Mouse (Mus musculus) liver, adult 2 months (tissue): ENCODE measurements at regions not wholly inside any gene's neighbourhood (a gene's known extent, or its start where the extent isn't known, plus 50 kb on each side); places are given as distances from the start of the nearest gene placed in this dataset.

Experiments used
- DNase-seq: peaks from one replicate; pipeline ENCODE4 v3.0.0-alpha.2; 2011; ENCODE audit warnings: low read depth, low spot score; ENCODE audit errors: extremely low read depth
- H3K27ac ChIP-seq: fragments of 200-500 bp; replicated peaks from 2 replicates; pipeline ENCODE4 v1.5.1; 2012; ENCODE audit warnings: low read depth, mild to moderate bottlenecking, control low read depth, inconsistent platforms, low read length; ENCODE audit not compliant: insufficient read depth
- H3K27me3 ChIP-seq: fragments of 200-500 bp; 2 replicates; pipeline ENCODE4 v1.6.1; 2012; ENCODE audit warnings: mild to moderate bottlenecking, moderate library complexity, low read length, inconsistent platforms; ENCODE audit not compliant: control insufficient read depth, insufficient read depth
- H3K36me3 ChIP-seq: fragments of 200-500 bp; 2 replicates; pipeline ENCODE4 v1.6.1; 2012; ENCODE audit warnings: low read length, inconsistent platforms; ENCODE audit not compliant: control insufficient read depth, insufficient read depth
- H3K4me1 ChIP-seq: fragments of 200-500 bp; 2 replicates; pipeline ENCODE4 v1.6.1; 2011; ENCODE audit warnings: low read length; ENCODE audit not compliant: control insufficient read depth, insufficient read depth
- H3K4me3 ChIP-seq: fragments of 200-500 bp; 2 replicates; pipeline ENCODE4 v1.5.1; 2011; ENCODE audit warnings: low read depth, mild to moderate bottlenecking, control low read depth, low read length, moderate library complexity; ENCODE audit not compliant: insufficient read depth
- H3K79me2 ChIP-seq: fragments of 200-500 bp; 2 replicates; pipeline ENCODE4 v1.6.1; 2012; ENCODE audit warnings: inconsistent platforms, mild to moderate bottlenecking, low read length, moderate library complexity; ENCODE audit not compliant: control insufficient read depth, insufficient read depth
- H3K9ac ChIP-seq: fragments of 200-500 bp; 2 replicates; pipeline ENCODE4 v1.6.1; 2012; ENCODE audit warnings: low read depth, mild to moderate bottlenecking, control low read depth, inconsistent platforms, low read length
- CTCF ChIP-seq: fragments of 200-500 bp; IDR thresholded peaks from 2 replicates; pipeline ENCODE4 v1.5.1; 2011; ENCODE audit warnings: low read depth, low read length, control low read depth
- POLR2A ChIP-seq: fragments of 200-500 bp; IDR thresholded peaks from 2 replicates; pipeline ENCODE4 v1.6.1; 2011; ENCODE audit warnings: low read length, control low read depth; ENCODE audit not compliant: insufficient read depth; ENCODE audit errors: extremely low read depth
- WGBS: fragments of 180-500 bp; shearing (Covaris S2); methylation state at CpG from one replicate; pipeline ENCODE4 v1.1.7; 2018; 5-methylcytosine and 5-hydroxymethylcytosine counted together

DNA sequence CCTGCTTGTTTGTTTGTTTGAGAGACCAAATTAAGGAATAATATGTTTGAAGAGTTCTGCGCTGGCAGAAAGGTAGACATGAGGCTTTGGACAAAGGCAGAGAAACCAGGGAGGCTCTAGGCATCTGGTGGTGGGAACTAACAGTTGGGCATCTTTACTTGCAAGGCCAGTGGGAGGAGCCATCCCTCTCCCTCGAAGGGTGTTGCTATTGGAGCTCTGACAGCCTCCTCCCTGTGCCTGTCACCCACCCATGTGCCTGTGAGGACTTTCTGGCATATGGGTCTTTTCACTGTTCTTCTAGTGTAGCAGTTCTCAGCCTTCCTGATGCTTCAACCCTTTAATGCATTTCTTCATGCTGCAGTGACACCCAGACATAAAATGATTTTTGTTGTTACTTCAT, 206.7 kb upstream of the Prok2 start:
- Histone ChIP-seq H3K27ac (no peak overlapping the region), H3K36me3 (no peaks in the 10 kb centered on the region), H3K4me3 (no peak overlapping the region), H3K4me1 (peaks cover 2% of the 10 kb centered on the region; the same call in 1 of the 2 replicates), H3K79me2 (no peaks in the 10 kb centered on the region), H3K27me3 (no peaks in the 10 kb centered on the region), H3K9ac (no peak overlapping the region)
- 55% methylated on average over 2 of the region's 2 CpGs for WGBS
- DNase-seq, result no peak
- TF ChIP-seq POLR2A, result no peak
- TF ChIP-seq CTCF, result no peak

DNA sequence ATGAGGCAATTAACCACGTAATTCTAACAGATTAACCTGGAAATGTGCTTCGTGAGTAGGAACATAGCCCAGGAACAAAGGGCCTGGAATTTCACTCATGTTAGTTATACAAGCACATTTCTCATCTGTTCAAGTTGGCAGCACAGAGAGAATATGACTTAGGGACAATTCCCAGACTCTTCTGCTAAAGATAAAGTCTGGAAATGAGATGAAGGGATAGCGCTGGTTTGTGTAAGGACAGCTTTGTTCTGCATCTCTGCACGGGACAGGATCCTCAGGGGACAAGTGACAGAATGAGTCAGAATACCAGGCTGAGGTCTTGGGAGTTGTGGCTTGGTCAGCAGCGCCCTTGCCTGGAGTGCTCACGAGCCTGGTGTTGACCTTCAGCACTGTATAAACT, 206.2 kb upstream of the Prok2 start:
- H3K9ac ChIP-seq, result no peak overlapping the region
- no peak for DNase-seq
- TF ChIP-seq POLR2A, result no peak
- no peak for TF ChIP-seq CTCF
- H3K36me3 ChIP-seq, result no peaks in the 10 kb centered on the region
- peaks cover 2% of the 10 kb centered on the region; the same call in 1 of the 2 replicates for H3K4me1 ChIP-seq
- 82% methylated on average over 6 of the region's 6 CpGs for WGBS
- no peak overlapping the region for H3K4me3 ChIP-seq
- no peaks in the 10 kb centered on the region for H3K79me2 ChIP-seq
- no peak overlapping the region for H3K27ac ChIP-seq
- no peaks in the 10 kb centered on the region for H3K27me3 ChIP-seq

DNA sequence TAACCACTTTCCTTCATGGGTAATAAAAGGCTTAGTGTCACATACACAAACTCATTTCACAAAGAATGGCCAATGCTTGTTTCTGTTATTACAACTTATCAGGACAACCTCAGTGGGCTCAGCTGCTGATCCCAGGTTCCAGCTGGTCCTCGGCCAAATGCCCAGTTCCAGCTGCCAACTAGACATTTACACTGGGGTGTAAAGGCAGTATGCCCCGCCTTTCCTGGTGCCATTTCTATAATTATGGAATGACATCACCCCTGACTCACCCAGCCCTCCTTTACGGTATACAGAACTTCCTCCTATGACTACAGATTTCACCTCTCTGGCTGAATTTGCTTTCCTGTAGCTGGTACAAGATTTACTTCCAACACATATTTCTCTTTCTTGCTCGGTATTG, 205.4 kb upstream of the Prok2 start:
- Histone ChIP-seq H3K4me3 (no peak overlapping the region), H3K27ac (no peak overlapping the region), H3K4me1 (peaks cover 2% of the 10 kb centered on the region; the same call in 1 of the 2 replicates), H3K9ac (no peak overlapping the region), H3K79me2 (no peaks in the 10 kb centered on the region), H3K36me3 (no peaks in the 10 kb centered on the region), H3K27me3 (no peaks in the 10 kb centered on the region)
- 88% methylated on average over 4 of the region's 4 CpGs for WGBS
- TF ChIP-seq POLR2A, result no peak
- TF ChIP-seq CTCF, result no peak
- DNase-seq, result no peak

DNA sequence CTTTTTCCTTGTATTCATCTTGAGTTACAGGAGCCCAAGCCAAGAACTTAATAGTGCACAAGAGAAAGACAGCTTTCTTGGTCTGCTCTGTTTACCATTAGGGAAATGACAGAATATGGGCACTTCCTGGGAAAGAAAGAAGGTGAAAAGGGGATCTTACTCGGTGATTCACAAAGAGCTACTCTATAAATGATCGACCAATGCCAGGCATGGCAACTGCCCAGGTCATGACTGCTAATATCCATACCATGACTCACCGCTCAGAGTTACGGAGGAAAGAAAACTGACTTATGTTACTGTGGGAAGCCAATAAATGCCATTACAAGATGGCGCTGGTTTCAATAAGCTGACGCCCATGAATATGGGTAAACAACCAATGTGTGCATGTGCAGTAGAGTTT, 204.1 kb upstream of the Prok2 start:
- TF ChIP-seq POLR2A (no peak), CTCF (no peak)
- H3K4me1 ChIP-seq, result no peaks in the 10 kb centered on the region
- no peak overlapping the region for H3K9ac ChIP-seq
- no peaks in the 10 kb centered on the region for H3K27me3 ChIP-seq
- DNase-seq, result no peak
- H3K79me2 ChIP-seq, result no peaks in the 10 kb centered on the region
- WGBS, result 95% methylated on average over 6 of the region's 6 CpGs
- H3K4me3 ChIP-seq, result no peak overlapping the region
- no peak overlapping the region for H3K27ac ChIP-seq
- H3K36me3 ChIP-seq, result no peaks in the 10 kb centered on the region

DNA sequence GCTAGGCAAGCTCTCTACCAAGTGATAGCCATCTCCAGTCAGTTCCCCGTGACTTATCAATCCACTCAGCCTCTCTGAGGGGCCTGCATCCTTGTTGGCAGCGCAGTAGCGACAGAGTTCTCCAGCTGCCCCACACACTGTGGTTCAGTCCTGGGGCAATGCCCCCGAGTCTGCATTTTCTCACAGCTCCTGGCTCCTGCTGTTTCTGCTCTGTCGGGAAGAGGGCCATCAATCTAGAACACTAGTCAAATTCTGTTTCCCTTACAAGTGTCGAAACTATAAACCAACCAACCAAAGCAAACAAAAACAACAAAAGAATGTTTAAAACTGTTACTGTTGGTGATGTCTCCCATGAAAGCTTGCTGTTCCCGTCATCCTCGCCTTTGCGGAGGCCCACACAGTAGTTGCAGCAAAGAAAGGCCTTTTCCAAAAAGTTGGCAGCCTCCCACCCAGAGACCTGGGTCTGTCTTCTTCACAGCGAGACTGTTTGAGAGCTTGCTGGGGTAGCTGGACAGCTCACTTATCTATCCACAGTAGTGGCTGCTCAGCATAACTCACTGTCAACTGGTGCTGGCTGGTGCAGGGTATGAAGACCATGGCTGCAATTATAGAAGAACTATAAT, 201.9 kb upstream of the Prok2 start:
- no peak overlapping the region for H3K9ac ChIP-seq
- H3K27ac ChIP-seq, result no peak overlapping the region
- no peaks in the 10 kb centered on the region for H3K36me3 ChIP-seq
- no peaks in the 10 kb centered on the region for H3K4me1 ChIP-seq
- H3K4me3 ChIP-seq, result no peak overlapping the region
- DNase-seq, result no peak
- TF ChIP-seq POLR2A (no peak), CTCF (no peak)
- no peaks in the 10 kb centered on the region for H3K79me2 ChIP-seq
- no peaks in the 10 kb centered on the region for H3K27me3 ChIP-seq
- 83% methylated on average over 10 of the region's 10 CpGs for WGBS

DNA sequence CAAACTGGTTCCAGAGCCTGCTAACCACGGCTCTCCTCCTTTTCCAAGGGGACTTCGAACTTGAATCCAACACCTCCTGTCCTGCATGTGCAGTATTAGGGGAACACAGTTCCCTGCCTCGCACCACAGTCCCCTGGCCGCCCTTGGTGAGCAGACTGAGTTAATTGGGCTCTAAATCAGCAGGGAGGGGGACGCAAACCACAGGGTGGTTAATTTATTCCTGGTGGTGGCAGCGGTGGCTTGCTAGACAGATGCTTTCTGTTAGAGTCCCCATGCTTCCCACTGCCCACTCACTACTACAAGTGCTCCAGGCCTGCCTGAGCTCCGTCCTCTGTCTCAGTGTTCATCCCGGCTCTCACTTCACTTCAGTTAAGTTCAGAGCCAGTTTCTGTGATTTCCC, 198.0 kb upstream of the Prok2 start:
- WGBS, result 82% methylated on average over 8 of the region's 8 CpGs
- H3K4me1 ChIP-seq, result no peaks in the 10 kb centered on the region
- no peak overlapping the region for H3K4me3 ChIP-seq
- no peaks in the 10 kb centered on the region for H3K36me3 ChIP-seq
- no peak overlapping the region for H3K9ac ChIP-seq
- H3K27me3 ChIP-seq, result no peaks in the 10 kb centered on the region
- H3K27ac ChIP-seq, result no peak overlapping the region
- no peaks in the 10 kb centered on the region for H3K79me2 ChIP-seq
- DNase-seq, result no peak
- no peak for TF ChIP-seq POLR2A
- TF ChIP-seq CTCF, result no peak
